Mouse (Mus musculus): ENCODE measurements around the gene Nup54. TPM values are rescaled to one million over a fixed set of nuclear protein-coding genes. Genes with fewer than 3 reads are reported as not detected.

Nup54 gene
- polyA plus RNA-seq, 1 experiment from 2014 or later = 52.7 TPM

DNA sequence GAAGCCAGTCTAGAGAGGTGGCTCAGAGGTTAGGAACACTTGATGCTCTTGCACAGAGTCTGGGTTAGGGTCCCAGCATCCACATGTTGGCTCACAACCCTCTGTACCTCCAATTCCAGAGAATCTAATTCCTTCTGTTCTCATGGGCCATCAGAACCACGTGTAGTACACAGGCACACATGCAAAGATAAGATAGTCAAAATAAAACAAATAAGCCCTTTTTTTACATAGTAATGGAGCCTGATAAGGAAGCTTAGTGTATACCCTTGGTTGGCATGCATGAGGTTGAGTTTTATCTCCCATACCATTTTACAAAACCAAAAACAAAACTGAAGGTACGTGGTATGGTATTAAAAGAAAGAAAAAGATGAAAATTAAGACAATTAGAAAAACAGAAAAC, 22.4 kb upstream of the Nup54 start:
- no peak for ATAC-seq (ENCODE audit: low read depth)

GRCm38 (mm10) chr5:92452876-92453275, 17.9 kb upstream of the Nup54 start:
- H3K36me3 ChIP-seq (ENCODE audit: control insufficient read depth, insufficient read depth, low read length) = peaks cover 50% of the 10 kb centered on the region
- 93% methylated on average over 5 of the region's 5 CpGs for WGBS

More for the DNA sequence above, 22.4 kb upstream of the Nup54 start:
- Histone ChIP-seq H3K4me2 (ENCODE audit: low read depth, low read length) (no peak overlapping the region), H3K27ac (ENCODE audit: low read depth, low read length) (no peak overlapping the region), H3K4me3 (ENCODE audit: low read depth, low read length) (no peak overlapping the region), H3K9ac (replicated peaks; ENCODE audit: low read depth, low read length) (no peak overlapping the region), H3K9me3 (ENCODE audit: control insufficient read depth, low read length) (no peaks in the 10 kb centered on the region), H3K27me3 (ENCODE audit: control insufficient read depth, insufficient read depth, low read length) (no peaks in the 10 kb centered on the region), H3K4me1 (ENCODE audit: control insufficient read depth, insufficient read depth, low read length) (no peaks in the 10 kb centered on the region), H3K36me3 (ENCODE audit: control insufficient read depth, insufficient read depth, low read length) (peaks cover 27% of the 10 kb centered on the region)
- 88% methylated on average over 2 of the region's 2 CpGs for WGBS

GRCm38 (mm10) chr5:92446736-92447135, 11.7 kb upstream of the Nup54 start:
- WGBS = 95% methylated on average over 5 of the region's 5 CpGs
- Histone ChIP-seq H3K4me1 (ENCODE audit: control insufficient read depth, insufficient read depth, low read length) (no peaks in the 10 kb centered on the region), H3K36me3 (ENCODE audit: control insufficient read depth, insufficient read depth, low read length) (peaks cover 42% of the 10 kb centered on the region), H3K27me3 (ENCODE audit: control insufficient read depth, insufficient read depth, low read length) (no peaks in the 10 kb centered on the region), H3K4me3 (ENCODE audit: low read depth, low read length) (no peak overlapping the region), H3K9ac (replicated peaks; ENCODE audit: low read depth, low read length) (no peak overlapping the region), H3K27ac (ENCODE audit: low read depth, low read length) (no peak overlapping the region), H3K9me3 (ENCODE audit: control insufficient read depth, low read length) (no peaks in the 10 kb centered on the region), H3K4me2 (ENCODE audit: low read depth, low read length) (no peak overlapping the region)
- ATAC-seq (ENCODE audit: low read depth) = no peak

More at GRCm38 (mm10) chr5:92452876-92453275, 17.9 kb upstream of the Nup54 start:
- ATAC-seq (ENCODE audit: low read depth) = no peak
- Histone ChIP-seq H3K9ac (replicated peaks; ENCODE audit: low read depth, low read length) (no peak overlapping the region), H3K27ac (ENCODE audit: low read depth, low read length) (no peak overlapping the region), H3K4me1 (ENCODE audit: control insufficient read depth, insufficient read depth, low read length) (no peaks in the 10 kb centered on the region), H3K9me3 (ENCODE audit: control insufficient read depth, low read length) (no peaks in the 10 kb centered on the region), H3K4me3 (ENCODE audit: low read depth, low read length) (no peak overlapping the region), H3K4me2 (ENCODE audit: low read depth, low read length) (no peak overlapping the region), H3K27me3 (ENCODE audit: control insufficient read depth, insufficient read depth, low read length) (no peaks in the 10 kb centered on the region)

DNA sequence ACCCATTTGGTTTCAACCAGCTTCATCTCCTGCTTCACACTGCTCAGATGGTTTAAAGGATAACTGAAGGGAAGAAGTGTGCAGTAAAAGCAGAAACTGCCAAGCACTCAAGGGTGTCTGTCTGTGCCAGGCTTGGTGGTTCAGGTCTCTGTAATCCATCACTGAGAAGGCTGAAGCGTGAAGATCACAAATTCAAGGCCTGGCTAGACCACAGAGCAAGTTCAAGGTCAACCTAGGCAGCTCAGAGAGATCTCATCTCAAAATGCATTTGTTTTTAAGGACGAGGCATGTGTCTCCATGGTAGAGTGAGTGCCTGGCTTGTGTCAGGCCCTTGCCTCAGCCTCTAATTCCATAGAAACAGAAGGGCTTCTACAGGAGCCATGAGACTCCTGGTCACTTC, 10.0 kb upstream of the Nup54 start:
- Histone ChIP-seq H3K4me1 (ENCODE audit: control insufficient read depth, insufficient read depth, low read length) (no peaks in the 10 kb centered on the region), H3K36me3 (ENCODE audit: control insufficient read depth, insufficient read depth, low read length) (peaks cover 31% of the 10 kb centered on the region), H3K4me2 (ENCODE audit: low read depth, low read length) (no peak overlapping the region), H3K9ac (replicated peaks; ENCODE audit: low read depth, low read length) (no peak overlapping the region), H3K9me3 (ENCODE audit: control insufficient read depth, low read length) (no peaks in the 10 kb centered on the region), H3K4me3 (ENCODE audit: low read depth, low read length) (no peak overlapping the region), H3K27me3 (ENCODE audit: control insufficient read depth, insufficient read depth, low read length) (no peaks in the 10 kb centered on the region), H3K27ac (ENCODE audit: low read depth, low read length) (no peak overlapping the region)
- no peak for ATAC-seq (ENCODE audit: low read depth)
- WGBS = 90% methylated on average over 2 of the region's 2 CpGs

GRCm38 (mm10) chr5:92442914-92443313, 7.9 kb upstream of the Nup54 start:
- no peak for ATAC-seq (ENCODE audit: low read depth)
- Histone ChIP-seq H3K36me3 (ENCODE audit: control insufficient read depth, insufficient read depth, low read length) (peaks cover 18% of the 10 kb centered on the region), H3K9ac (replicated peaks; ENCODE audit: low read depth, low read length) (no peak overlapping the region), H3K4me3 (ENCODE audit: low read depth, low read length) (no peak overlapping the region), H3K4me2 (ENCODE audit: low read depth, low read length) (no peak overlapping the region), H3K27ac (ENCODE audit: low read depth, low read length) (no peak overlapping the region), H3K4me1 (ENCODE audit: control insufficient read depth, insufficient read depth, low read length) (no peaks in the 10 kb centered on the region), H3K9me3 (ENCODE audit: control insufficient read depth, low read length) (no peaks in the 10 kb centered on the region), H3K27me3 (ENCODE audit: control insufficient read depth, insufficient read depth, low read length) (no peaks in the 10 kb centered on the region)
- WGBS = 93% methylated on average over 7 of the region's 7 CpGs

- Histone ChIP-seq H3K36me3 (ENCODE audit: control insufficient read depth, insufficient read depth, low read length) (peaks cover 7% of the 10 kb centered on the region; the same call in 1 of the 2 replicates), H3K27me3 (ENCODE audit: control insufficient read depth, insufficient read depth, low read length) (no peaks in the 10 kb centered on the region), H3K4me1 (ENCODE audit: control insufficient read depth, insufficient read depth, low read length) (no peaks in the 10 kb centered on the region), H3K9me3 (ENCODE audit: control insufficient read depth, low read length) (no peaks in the 10 kb centered on the region), H3K4me2 (ENCODE audit: low read depth, low read length) (no peak overlapping the region), H3K4me3 (ENCODE audit: low read depth, low read length) (no peak overlapping the region), H3K9ac (replicated peaks; ENCODE audit: low read depth, low read length) (no peak overlapping the region), H3K27ac (ENCODE audit: low read depth, low read length) (no peak overlapping the region)
- ATAC-seq (ENCODE audit: low read depth) = no peak
- WGBS = 67% methylated on average over 5 of the region's 5 CpGs
Observed at GRCm38 (mm10) chr5:92441494-92441893, 6.5 kb upstream of the Nup54 start.

DNA sequence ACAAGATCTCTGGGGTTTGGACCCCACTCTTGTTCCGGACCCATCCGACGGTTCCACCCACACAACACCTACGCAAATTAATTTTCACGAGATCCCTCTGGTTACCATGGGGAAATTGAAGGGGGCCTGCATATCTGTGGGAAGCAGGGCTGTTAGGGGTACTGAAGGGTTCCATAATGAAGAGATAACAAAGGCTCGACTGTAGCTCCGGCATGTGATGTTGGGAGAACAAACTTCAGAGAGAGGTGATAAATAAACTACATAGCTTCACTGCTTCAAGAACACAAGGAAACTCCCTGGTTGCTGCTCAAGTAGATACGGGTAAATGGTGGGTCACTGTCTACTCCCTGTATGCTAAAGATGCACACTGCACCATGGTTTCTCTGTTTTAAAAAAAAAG, 3.5 kb upstream of the Nup54 start:
- Histone ChIP-seq H3K36me3 (ENCODE audit: control insufficient read depth, insufficient read depth, low read length) (no peaks in the 10 kb centered on the region), H3K9ac (replicated peaks; ENCODE audit: low read depth, low read length) (no peak overlapping the region), H3K4me1 (ENCODE audit: control insufficient read depth, insufficient read depth, low read length) (0 out of 2 replicates have a peak, but pooled peaks cover 3% of the 10 kb centered on the region), H3K4me2 (ENCODE audit: low read depth, low read length) (no peak overlapping the region), H3K27me3 (ENCODE audit: control insufficient read depth, insufficient read depth, low read length) (no peaks in the 10 kb centered on the region), H3K9me3 (ENCODE audit: control insufficient read depth, low read length) (no peaks in the 10 kb centered on the region), H3K27ac (ENCODE audit: low read depth, low read length) (no peak overlapping the region), H3K4me3 (ENCODE audit: low read depth, low read length) (no peak overlapping the region)
- no peak for ATAC-seq (ENCODE audit: low read depth)
- 91% methylated on average over 8 of the region's 8 CpGs for WGBS

DNA sequence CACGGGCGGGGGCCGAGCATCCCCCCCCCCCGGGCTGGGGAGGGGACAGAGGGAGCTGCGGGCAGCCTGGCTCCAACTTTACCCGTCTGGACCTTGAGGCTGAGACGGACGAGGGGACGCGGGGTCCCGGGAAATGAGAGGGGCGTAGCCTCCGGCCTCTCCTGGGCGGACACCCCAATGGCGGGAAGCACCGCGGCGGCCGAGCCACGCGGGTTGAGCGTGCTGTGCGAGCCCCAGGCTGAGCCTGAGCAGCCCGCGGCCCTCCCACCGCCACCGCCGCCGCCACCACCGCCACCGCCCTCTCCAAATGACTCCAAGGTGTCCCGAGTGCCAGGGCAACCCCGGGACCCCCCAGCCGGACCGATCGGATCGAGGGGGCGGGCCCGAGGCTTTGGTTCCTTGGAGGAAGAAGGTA, 441 bp downstream of the Nup54 start:
- peak; percentile 68 for ATAC-seq (ENCODE audit: low read depth)
- peak overlapping the region; percentile 84 for H3K9ac ChIP-seq (replicated peaks; ENCODE audit: low read depth, low read length)
- peak overlapping the region; percentile 91 for H3K4me3 ChIP-seq (ENCODE audit: low read depth, low read length)
- H3K4me2 ChIP-seq (ENCODE audit: low read depth, low read length) = peak overlapping the region; percentile 92
- no peaks in the 10 kb centered on the region for H3K9me3 ChIP-seq (ENCODE audit: control insufficient read depth, low read length)
- no peaks in the 10 kb centered on the region for H3K36me3 ChIP-seq (ENCODE audit: control insufficient read depth, insufficient read depth, low read length)
- H3K27ac ChIP-seq (ENCODE audit: low read depth, low read length) = peak overlapping the region; percentile 77
- 0% methylated on average over 18 of the region's 39 CpGs for WGBS
- H3K27me3 ChIP-seq (ENCODE audit: control insufficient read depth, insufficient read depth, low read length) = no peaks in the 10 kb centered on the region
- peaks cover 6% of the 10 kb centered on the region for H3K4me1 ChIP-seq (ENCODE audit: control insufficient read depth, insufficient read depth, low read length)

DNA sequence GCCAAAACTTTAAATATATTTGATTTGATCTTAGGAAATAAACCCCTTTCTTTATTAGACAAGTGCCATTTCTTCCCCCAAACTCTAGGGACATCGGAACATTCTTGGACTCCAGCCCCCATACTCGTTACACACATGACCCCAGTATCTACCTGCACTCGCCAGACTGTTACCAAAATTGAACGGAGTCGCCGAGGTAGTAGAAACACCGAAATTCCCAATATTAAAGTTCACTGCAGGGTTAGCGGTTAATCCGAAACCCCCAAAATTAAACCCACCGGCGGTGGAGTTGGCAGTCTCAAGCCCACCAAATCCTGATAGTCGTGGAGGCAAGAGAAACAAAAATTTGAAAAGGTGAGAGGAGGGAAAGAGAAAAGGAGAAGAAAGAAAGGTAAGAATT, 949 bp downstream of the Nup54 start:
- H3K36me3 ChIP-seq (ENCODE audit: control insufficient read depth, insufficient read depth, low read length) = no peaks in the 10 kb centered on the region; the same call in 1 of the 2 replicates
- peak overlapping the region; percentile 91 for H3K4me3 ChIP-seq (ENCODE audit: low read depth, low read length)
- H3K4me2 ChIP-seq (ENCODE audit: low read depth, low read length) = peak overlapping the region; percentile 92
- no peaks in the 10 kb centered on the region for H3K9me3 ChIP-seq (ENCODE audit: control insufficient read depth, low read length)
- H3K27me3 ChIP-seq (ENCODE audit: control insufficient read depth, insufficient read depth, low read length) = no peaks in the 10 kb centered on the region
- ATAC-seq (ENCODE audit: low read depth) = no peak
- WGBS = 1% methylated on average over 12 of the region's 12 CpGs
- H3K27ac ChIP-seq (ENCODE audit: low read depth, low read length) = no peak overlapping the region
- peaks cover 6% of the 10 kb centered on the region for H3K4me1 ChIP-seq (ENCODE audit: control insufficient read depth, insufficient read depth, low read length)
- H3K9ac ChIP-seq (replicated peaks; ENCODE audit: low read depth, low read length) = peak overlapping the region; percentile 84

Data from neural tube, embryonic 14.5 days (tissue).